Mouse (Mus musculus) adrenal gland, adult 10 weeks (tissue): Measurements from ENCODE around the gene Oxsm. TPM values are rescaled to one million over a fixed set of nuclear protein-coding genes. Genes with fewer than 3 reads are reported as not detected.

ENCODE experiments used
- polyA plus RNA-seq: library from polyadenylated mRNA; stranded (reverse); fragments of 350-450 nt; fragmentation: Illumina TruSeq; extraction: RNeasy Lipid Tissue Mini Kit (QIAGEN cat#74804); gene quantifications from one replicate; pipeline ENCODE4 v1.2.3, GENCODE M21; 2014; ENCODE audit warnings: low read depth, low replicate concordance

Gene Oxsm
- polyA plus RNA-seq = 39.6 TPM

GRCm38 (mm10) chr14:16249171-16249874, at the start of gene Oxsm, which contains the start of gene Ngly1:
Gene Oxsm, minus strand, starts transcription at chr14:16249808.
Gene Ngly1, plus strand, starts transcription at chr14:16249280.

Other genes starting within 250 kb of the Oxsm start
- 134 TPM for gene Ngly1, start 528 bp downstream of the Oxsm start, polyA plus RNA-seq
- gene Top2b, start 115.4 kb upstream of the Oxsm start, polyA plus RNA-seq = 306 TPM